Mouse (Mus musculus) embryonic facial prominence, embryonic 12.5 days (tissue): ENCODE data around the gene Troap. TPM values are rescaled to one million over a fixed set of nuclear protein-coding genes. Genes with fewer than 3 reads are reported as not detected.

Experiments used
- ATAC-seq: fragments of 200-750 bp; cut with Nextera tagmentation; 2 replicates; pipeline ENCODE4 v1.8.0; 2017; ENCODE audit not compliant: insufficient number of reproducible peaks, insufficient read depth, low FRiP score, low TSS enrichment
- H3K27ac ChIP-seq: fragments of 300-500 bp; sonication (generic); 2 replicates; pipeline ENCODE4 v1.5.1; 2016; ENCODE audit warnings: mild to moderate bottlenecking
- H3K27me3 ChIP-seq: fragments of 300-500 bp; sonication (generic); 2 replicates; pipeline ENCODE4 v1.6.1; 2016; ENCODE audit warnings: mild to moderate bottlenecking, moderate library complexity
- H3K36me3 ChIP-seq: fragments of 300-500 bp; sonication (generic); 2 replicates; pipeline ENCODE4 v1.6.1; 2016; ENCODE audit warnings: mild to moderate bottlenecking
- H3K4me1 ChIP-seq: fragments of 300-500 bp; sonication (generic); 2 replicates; pipeline ENCODE4 v1.6.1; 2016
- H3K4me2 ChIP-seq: fragments of 300-500 bp; sonication (generic); replicated peaks from 2 replicates; pipeline ENCODE4 v1.6.1; 2016; ENCODE audit warnings: mild to moderate bottlenecking, moderate library complexity
- H3K4me3 ChIP-seq: fragments of 300-500 bp; sonication (generic); 2 replicates; pipeline ENCODE4 v1.5.1; 2016; ENCODE audit warnings: mild to moderate bottlenecking
- H3K9ac ChIP-seq: fragments of 300-500 bp; sonication (generic); 2 replicates; pipeline ENCODE4 v1.6.1; 2016; ENCODE audit warnings: mild to moderate bottlenecking, moderate library complexity
- H3K9me3 ChIP-seq: fragments of 300-500 bp; sonication (generic); 2 replicates; pipeline ENCODE4 v1.6.1; 2016; ENCODE audit warnings: mild to moderate bottlenecking, moderate library complexity
- WGBS: fragments of 180-500 bp; shearing (Covaris S2); methylation state at CpG from one replicate; pipeline ENCODE4 v1.1.7; 2016; 5-methylcytosine and 5-hydroxymethylcytosine counted together
- polyA plus RNA-seq: library from polyadenylated mRNA; unstranded; fragments of >200 nt; fragmentation: Nextera tagmentation; extraction: Ambion mirVana; gene quantifications from 2 replicates; pipeline ENCODE4 v1.2.1, GENCODE M21; 2016

Gene Troap
- 38.5 and 39.0 TPM in 2 replicates for polyA plus RNA-seq

DNA sequence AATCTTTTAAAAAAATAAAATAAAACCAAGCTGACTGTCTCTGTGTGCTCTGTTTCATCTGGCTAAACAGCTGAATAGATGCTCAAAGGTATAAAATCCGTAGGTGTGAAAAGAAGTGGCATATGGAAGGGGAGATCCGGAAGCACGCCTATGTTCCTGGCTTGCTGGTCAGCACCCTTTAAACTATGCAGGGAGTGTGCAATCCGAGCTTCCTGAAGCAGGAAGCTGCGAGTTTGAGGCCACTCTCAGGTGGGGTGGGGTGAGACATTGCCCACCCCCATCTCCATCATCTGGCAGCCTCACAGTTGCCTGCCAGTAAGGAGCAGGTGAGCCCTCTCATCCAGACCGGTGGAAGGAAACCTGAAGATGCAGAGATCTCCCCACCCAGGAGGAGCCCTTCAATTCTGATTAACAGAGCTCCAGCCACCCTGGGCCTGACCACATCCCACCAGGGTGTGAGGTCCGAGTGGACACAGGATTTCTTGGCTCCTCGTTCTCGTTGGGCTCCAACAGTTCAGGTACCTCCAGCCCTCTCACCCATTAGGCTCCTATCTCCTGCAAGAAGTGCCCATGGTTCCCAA lies at the start of gene Troap:
TSS of gene Troap (plus strand) at position 557 of the 581 bp plus-strand sequence.
- peaks cover 23% of the 10 kb centered on the region for H3K36me3 ChIP-seq
- H3K27ac ChIP-seq = peak within 1 kb of the TSS; percentile 94
- no peaks in the 10 kb centered on the region for H3K9me3 ChIP-seq
- H3K4me3 ChIP-seq = peak within 1 kb of the TSS; percentile 59
- peak within 1 kb of the TSS; percentile 70 for H3K9ac ChIP-seq
- peak within 1 kb of the TSS; percentile 73 for H3K4me2 ChIP-seq
- ATAC-seq = no peak; the same call in none of the 2 replicates
- H3K4me1 ChIP-seq = peaks cover 28% of the 10 kb centered on the region
- 18% methylated on average over 9 of the region's 9 CpGs for WGBS
- H3K27me3 ChIP-seq = no peaks in the 10 kb centered on the region

DNA sequence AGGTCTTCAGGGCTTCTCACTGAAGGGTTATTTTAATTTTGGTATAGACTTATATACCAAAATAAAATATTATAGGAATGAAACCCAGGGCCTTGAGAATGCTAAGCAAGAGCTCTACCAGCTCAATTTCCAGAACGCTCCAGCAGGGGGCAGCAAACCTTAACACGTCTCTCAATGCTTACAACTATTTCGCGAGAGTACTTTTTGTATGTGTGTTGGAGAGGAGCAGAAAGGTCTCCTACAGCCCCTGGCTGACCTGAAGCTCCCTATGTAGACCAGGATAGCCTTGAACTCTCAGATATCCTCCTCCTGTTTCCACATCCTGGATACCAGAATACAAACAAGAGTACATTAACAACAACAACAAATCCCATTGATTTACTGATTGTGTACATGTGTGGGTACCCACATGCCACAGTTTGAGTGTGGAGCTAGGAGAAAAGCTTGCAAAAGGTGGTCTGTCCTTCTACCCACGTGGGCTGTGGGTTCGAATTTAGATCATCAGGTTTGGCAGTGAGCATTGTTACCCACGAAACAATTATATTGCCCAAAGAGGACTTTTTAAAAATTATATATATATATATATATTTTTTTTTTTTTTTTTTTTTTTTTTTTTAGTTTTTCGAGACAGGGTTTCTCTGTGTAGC lies 49.6 kb upstream of the Troap start:
- WGBS = 21% methylated on average over 7 of the region's 8 CpGs
- H3K4me1 ChIP-seq = peaks cover 3% of the 10 kb centered on the region; the same call in 1 of the 2 replicates
- no peaks in the 10 kb centered on the region for H3K36me3 ChIP-seq
- no peak overlapping the region for H3K9ac ChIP-seq
- no peak overlapping the region for H3K4me2 ChIP-seq
- H3K27me3 ChIP-seq = no peaks in the 10 kb centered on the region
- H3K9me3 ChIP-seq = no peaks in the 10 kb centered on the region
- ATAC-seq = no peak
- no peak overlapping the region for H3K4me3 ChIP-seq
- H3K27ac ChIP-seq = no peak overlapping the region

DNA sequence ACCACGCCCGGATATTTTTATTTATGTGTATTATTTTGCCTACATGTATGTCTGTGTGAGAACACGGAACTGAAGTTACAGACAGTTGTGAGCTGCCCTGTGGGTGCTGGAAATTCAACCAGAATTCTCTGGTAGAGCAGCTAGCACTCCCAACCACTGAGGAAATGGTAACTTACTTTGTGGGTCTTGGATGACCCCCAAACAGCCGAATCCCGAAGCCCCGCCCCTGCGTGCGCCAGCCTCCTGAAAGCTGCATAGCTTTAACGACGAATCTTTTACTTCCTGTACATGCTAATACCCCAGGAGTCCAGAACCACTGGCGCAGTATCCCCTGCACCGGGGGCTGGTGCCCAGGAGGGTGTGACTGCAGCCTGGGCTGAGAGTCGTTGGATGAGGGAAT lies 49.0 kb upstream of the Troap start:
- Histone ChIP-seq H3K27me3 (no peaks in the 10 kb centered on the region), H3K4me3 (no peak overlapping the region), H3K9me3 (no peaks in the 10 kb centered on the region), H3K4me2 (no peak overlapping the region), H3K4me1 (peaks cover 3% of the 10 kb centered on the region; the same call in 1 of the 2 replicates), H3K27ac (no peak overlapping the region), H3K36me3 (no peaks in the 10 kb centered on the region), H3K9ac (no peak overlapping the region)
- 73% methylated on average over 13 of the region's 13 CpGs for WGBS
- no peak for ATAC-seq

DNA sequence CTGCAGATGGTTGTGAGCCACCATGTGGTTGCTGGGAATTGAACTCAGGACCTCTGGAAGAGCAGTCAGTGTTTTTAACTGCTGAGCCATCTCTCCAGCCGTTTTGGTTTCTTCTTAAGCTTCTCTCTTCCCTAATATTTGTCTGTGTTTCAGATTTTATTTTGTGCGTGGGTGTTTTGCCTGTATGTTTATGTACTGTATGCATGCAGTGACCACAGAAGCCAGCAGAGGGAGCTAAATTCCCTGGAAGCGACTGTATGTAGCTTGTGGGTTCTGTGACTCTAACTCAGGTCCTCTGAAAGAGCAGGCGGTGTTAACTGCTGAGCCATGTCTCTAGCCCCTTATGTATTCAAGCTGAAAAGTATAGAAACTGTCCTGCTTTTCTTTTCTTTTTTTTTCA lies 48.1 kb upstream of the Troap start:
- Histone ChIP-seq H3K4me3 (no peak overlapping the region), H3K27ac (no peak overlapping the region), H3K36me3 (no peaks in the 10 kb centered on the region), H3K4me2 (no peak overlapping the region), H3K27me3 (no peaks in the 10 kb centered on the region), H3K9me3 (no peaks in the 10 kb centered on the region), H3K4me1 (peaks cover 3% of the 10 kb centered on the region; the same call in 1 of the 2 replicates), H3K9ac (no peak overlapping the region)
- ATAC-seq = no peak
- 60% methylated on average over 4 of the region's 4 CpGs for WGBS

DNA sequence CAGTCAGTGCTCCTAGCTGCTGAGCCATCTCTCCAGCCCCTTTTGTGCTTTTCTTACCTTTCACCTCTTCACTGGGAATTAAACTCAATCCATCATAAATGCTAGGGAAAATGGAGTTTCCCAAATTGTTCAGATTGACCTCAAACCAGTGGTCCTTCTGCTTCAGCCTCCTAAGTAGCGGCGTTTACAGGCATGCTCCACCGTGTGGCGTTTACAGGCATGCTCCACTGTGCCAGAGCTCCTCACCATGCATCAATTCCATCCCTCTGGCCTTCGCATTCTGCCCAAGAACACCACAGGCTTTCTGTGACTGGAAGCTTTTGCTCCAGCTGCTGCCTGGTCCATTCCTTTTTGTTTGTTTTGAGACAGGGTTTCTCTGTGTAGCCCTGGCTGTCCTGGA lies 47.3 kb upstream of the Troap start:
- H3K27me3 ChIP-seq = no peaks in the 10 kb centered on the region
- no peaks in the 10 kb centered on the region for H3K36me3 ChIP-seq
- H3K9ac ChIP-seq = no peak overlapping the region
- H3K4me1 ChIP-seq = peaks cover 6% of the 10 kb centered on the region
- H3K4me2 ChIP-seq = no peak overlapping the region
- H3K4me3 ChIP-seq = no peak overlapping the region
- WGBS = 75% methylated on average over 5 of the region's 5 CpGs
- H3K9me3 ChIP-seq = no peaks in the 10 kb centered on the region
- H3K27ac ChIP-seq = no peak overlapping the region
- ATAC-seq = no peak

DNA sequence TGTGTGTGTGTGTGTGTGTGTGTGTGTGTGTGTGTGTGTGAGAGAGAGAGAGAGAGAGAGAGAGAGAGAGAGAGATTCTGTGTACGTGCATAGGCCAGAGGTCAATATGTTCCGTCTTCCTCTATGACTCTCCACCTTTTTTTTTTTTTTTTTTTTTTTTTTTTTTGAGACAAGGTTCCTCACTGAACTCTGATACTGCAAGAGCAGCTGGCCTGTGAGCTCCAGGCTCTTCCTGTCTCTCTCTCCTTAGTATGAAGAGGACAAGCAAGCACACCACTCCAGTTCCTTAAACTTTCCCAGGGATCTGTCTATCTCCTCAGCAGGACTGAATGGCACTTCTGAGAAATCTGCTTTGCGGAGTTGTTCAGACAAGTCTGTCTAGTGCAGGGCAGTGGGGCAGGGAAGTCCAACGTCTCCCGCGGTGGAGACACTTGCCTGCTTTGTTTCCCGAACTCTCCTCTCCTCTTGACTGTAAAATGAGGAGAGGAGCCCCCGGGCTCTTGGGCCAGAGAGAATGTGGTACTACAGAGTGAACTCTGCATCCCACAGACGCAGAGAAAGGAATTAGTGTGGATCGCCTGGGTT lies 45.4 kb upstream of the Troap start:
- WGBS = 2% methylated on average over 10 of the region's 10 CpGs

DNA sequence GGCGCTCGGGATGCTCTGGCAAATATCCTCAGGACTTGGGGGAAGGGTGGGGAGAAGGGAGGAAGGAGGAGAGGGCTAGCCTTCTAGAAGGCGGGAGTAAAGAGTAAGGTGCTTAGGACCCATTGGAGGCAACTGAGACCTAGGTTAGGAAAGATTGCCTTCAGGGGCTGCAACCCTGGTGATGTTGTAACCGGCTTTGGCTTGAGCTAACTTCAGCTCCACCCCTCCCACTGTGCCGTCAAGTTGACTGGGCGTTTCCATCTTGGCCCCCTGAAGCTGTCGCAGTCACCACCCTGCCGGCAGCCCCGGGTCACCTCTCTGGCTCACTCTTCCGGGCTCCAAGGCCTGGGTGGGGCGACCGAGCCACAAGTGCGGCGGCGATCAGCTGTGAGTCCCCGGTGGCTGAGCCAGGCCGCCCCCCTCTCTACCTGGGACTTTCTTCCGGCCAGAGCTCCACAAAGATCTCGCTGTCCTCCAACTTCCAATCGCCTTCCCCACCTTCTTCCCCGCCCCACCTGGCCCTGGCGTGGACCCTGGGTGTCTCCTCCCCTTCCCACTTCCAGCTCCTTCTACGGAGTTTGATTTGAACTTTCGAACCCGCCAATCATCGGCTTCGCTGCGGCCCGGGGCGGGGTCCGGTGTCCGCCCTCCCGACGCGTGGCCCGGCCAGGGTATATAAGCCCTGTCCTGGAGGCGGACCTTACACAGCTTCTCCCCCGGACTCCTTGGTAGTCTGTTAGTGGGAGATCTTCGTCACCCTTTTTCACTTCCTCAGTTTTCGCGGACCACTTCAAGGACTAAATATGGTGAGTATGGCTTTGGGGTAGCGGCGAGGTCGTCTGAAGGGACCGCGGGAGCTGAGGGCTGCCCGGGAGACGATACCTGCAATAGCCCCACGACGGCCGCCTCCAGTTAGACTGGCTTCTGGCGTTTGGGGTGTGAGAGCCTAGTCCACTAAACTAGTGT lies 44.5 kb upstream of the Troap start, which contains the start of gene Tuba1c:
TSS of gene Tuba1c (plus strand) at position 273 of the 966 bp plus-strand sequence.
- Histone ChIP-seq H3K9me3 (no peaks in the 10 kb centered on the region), H3K27me3 (no peaks in the 10 kb centered on the region), H3K27ac (peak within 1 kb of the TSS; percentile 86), H3K4me1 (peaks cover 20% of the 10 kb centered on the region), H3K4me2 (peak within 1 kb of the TSS; percentile 72), H3K36me3 (peaks cover 5% of the 10 kb centered on the region), H3K4me3 (peak within 1 kb of the TSS; percentile 46), H3K9ac (peak within 1 kb of the TSS; percentile 53)
- under 1% methylated on average over 52 of the region's 52 CpGs for WGBS
- peak; percentile 91 for ATAC-seq

More for the DNA sequence above, 45.4 kb upstream of the Troap start:
- Histone ChIP-seq H3K4me3 (peak overlapping the region; percentile 46), H3K36me3 (no peaks in the 10 kb centered on the region), H3K9me3 (no peaks in the 10 kb centered on the region), H3K4me1 (peaks cover 20% of the 10 kb centered on the region), H3K4me2 (peak overlapping the region; percentile 72), H3K27me3 (no peaks in the 10 kb centered on the region), H3K9ac (peak overlapping the region; percentile 53), H3K27ac (peak overlapping the region; percentile 86)
- ATAC-seq = no peak

DNA sequence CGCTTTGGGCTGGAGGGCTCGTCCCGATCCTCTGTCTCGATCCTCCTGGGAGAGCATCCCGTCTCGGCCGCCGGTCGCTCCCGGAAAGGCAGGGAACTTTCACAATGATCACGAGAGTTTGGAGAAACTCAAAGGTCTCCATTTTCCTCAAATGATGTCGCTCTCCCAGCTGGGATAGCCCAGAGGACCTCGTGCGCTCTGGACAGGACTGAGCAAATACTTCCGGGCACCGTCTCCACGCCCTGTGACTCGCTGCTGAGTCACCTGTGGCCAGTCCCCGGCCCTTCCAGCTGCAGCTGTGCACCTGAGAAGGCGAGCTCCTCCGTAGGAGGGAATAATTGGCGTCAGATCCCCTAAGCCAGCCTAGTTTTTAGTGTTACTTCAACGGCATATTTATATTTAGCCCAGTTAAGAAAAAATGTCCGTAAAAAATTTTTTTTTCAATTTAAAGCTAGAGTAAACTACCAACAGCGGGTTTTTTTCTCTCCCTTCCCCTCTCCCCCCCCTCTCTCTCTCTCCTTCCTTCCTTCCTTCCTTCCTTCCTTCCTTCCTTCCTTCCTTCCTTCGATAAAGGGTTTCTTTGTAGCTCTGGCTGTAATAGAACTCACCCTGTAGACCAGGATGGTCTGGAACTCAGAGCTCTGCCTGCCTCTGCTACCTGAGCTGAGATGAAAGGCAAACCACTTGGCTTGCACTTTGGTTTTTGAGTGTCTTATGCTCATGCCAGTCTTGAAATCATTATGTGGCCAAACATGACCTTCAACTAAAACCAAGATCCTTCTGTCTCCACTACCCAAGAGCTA lies 43.6 kb upstream of the Troap start:
- Histone ChIP-seq H3K4me2 (peak overlapping the region; percentile 72), H3K9me3 (no peaks in the 10 kb centered on the region), H3K36me3 (peaks cover 14% of the 10 kb centered on the region), H3K4me3 (peak overlapping the region; percentile 46), H3K9ac (peak overlapping the region; percentile 53), H3K4me1 (peaks cover 20% of the 10 kb centered on the region), H3K27ac (0 out of 2 replicates have a peak overlapping the region, but pooled peaks have one; percentile 86), H3K27me3 (no peaks in the 10 kb centered on the region)
- 10% methylated on average over 26 of the region's 26 CpGs for WGBS
- no peak for ATAC-seq

DNA sequence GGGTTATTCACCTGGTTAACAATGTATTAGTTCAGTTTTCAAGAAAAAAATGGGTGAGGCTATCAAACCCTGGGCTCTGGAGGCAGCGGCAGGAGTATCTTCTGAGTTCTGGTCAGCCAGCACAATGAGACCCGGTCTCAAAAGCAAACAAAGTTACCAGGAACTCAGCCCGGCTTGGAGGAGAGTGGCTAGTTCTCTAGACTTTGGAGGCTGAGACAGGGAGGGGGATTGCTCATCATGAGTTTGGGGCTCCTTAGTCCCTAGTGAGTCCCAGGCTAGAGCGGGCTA lies 43.0 kb upstream of the Troap start:
- H3K36me3 ChIP-seq = peaks cover 20% of the 10 kb centered on the region
- H3K9me3 ChIP-seq = no peaks in the 10 kb centered on the region
- H3K9ac ChIP-seq = no peak overlapping the region
- H3K27ac ChIP-seq = no peak overlapping the region
- 83% methylated on average over 4 of the region's 4 CpGs for WGBS
- peaks cover 20% of the 10 kb centered on the region for H3K4me1 ChIP-seq
- peak overlapping the region; percentile 72 for H3K4me2 ChIP-seq
- peak overlapping the region; percentile 46 for H3K4me3 ChIP-seq
- H3K27me3 ChIP-seq = no peaks in the 10 kb centered on the region
- no peak for ATAC-seq

DNA sequence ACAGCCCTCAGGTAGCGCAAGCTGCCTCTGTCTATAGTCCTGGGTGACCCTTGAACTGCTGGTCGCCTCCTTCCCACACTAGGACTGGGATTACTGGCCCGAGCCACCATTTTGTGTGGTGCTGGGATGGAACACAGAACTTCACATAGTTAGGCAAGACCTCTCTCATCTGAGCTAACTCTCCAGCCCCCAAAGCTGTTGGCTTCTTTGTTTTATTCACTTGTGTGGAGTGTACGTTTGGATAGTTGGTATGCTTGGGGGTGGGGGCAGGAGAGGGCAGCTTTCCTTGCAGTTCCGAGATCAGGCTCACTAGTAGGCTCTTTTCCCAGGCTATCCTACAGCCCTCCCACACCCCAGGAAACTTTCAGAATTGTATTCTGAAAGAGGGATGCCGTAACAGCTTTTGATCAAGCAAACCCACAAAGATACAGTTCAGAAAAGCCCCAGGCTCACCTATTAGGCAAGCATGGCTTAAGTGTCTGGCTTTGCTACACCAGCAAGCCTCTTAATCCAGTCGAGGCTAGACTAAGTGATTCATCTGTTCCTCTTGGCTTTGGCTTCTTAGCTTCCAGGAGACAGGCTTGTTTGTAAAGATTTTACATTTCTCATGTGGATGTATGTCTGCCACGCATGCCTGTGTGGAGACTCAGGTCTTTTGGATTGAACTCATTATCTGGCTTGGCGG lies 42.2 kb upstream of the Troap start:
- WGBS = 77% methylated on average over 9 of the region's 9 CpGs
- Histone ChIP-seq H3K4me2 (peak overlapping the region; percentile 72), H3K27ac (no peak overlapping the region)

More for the DNA sequence above, 42.2 kb upstream of the Troap start:
- Histone ChIP-seq H3K9ac (no peak overlapping the region), H3K9me3 (no peaks in the 10 kb centered on the region), H3K36me3 (peaks cover 25% of the 10 kb centered on the region), H3K4me3 (peak overlapping the region; percentile 18), H3K27me3 (no peaks in the 10 kb centered on the region), H3K4me1 (peaks cover 20% of the 10 kb centered on the region)
- ATAC-seq = no peak
